Mouse (Mus musculus) fibroblast of lung, adult 2 months (primary cell): Measurements from ENCODE around the gene Mtfp1.

Experiments
- DNase-seq: peaks from one replicate; pipeline ENCODE4 v3.0.0-alpha.2; 2011; ENCODE audit warnings: low read depth

The Mtfp1 gene

GRCm38 (mm10) chr11:4080219-4080618 is 15.0 kb downstream of the Mtfp1 start:
- DNase-seq: no peak

- no peak for DNase-seq
These were observed 16.8 kb downstream of the Mtfp1 start for GRCm38 (mm10) chr11:4078267-4078933.

GRCm38 (mm10) chr11:4076633-4077032 is 18.6 kb downstream of the Mtfp1 start:
- DNase-seq: no peak

DNA sequence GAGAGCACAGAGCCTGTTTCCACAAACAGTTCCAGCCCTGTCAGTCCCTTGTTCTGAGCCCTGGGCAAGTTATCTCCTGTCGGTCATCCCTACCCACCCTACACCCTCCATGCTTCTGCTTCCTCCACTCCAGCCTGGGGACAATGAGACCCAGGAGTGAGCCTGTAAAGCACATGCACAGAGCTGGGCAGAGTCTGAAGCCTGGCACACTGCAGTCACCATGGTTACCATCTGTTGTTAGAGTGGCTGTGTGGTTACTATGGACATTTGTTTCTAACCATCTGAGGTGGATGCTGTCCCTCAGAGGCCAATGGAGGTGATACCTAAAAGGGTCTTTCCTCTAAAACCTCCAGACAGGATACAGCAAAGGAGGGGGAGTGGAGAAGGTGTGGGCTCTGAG is 25.6 kb downstream of the Mtfp1 start:
- no peak for DNase-seq

DNA sequence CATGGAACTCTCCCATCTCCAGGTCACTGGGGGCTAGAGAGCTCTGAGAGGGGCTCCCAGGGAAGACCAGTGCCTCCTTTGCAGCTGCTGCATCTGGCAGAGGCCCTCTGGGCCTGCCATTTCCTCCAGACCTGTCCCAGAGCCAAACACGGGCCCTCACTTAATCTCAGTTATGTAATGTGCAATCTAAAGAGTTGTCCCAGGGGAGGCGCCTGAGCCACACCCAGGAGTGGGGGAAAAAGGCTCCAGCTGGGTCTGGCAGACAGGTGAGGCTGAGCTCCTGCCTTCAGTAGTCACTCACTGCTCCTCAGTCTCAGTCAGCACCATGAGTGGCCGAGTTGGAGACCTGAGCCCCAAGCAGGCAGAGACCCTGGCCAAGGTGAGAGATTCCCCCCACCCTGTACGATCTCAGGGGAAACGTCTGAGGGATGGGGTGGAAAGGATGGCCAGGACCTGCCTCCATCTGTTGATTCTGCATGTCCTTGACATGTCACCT is 30.6 kb downstream of the Mtfp1 start, which contains the start of gene Sec14l3:
Gene Sec14l3 (plus strand): TSS at position 215 of the 496 bp plus-strand sequence.
- no peak for DNase-seq

DNA sequence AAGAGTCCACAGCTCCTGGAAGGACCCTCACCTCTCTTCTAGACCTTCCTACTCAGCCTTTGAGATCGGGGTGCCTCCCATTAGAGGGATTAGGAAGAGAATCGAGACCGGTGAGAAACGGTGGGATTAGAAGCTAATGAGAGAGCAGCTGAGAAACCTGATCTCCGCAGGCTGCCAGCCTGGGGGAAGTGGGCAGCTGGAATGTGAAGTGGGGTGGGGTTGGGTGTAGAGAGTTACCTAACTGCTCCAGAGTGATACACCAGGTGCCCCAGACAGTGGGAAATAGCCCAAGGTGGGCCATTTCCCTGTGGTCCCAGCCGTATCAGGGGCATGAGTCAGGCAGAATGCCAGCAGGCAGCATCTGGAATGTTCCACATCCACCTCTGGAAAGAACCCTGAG is 32.3 kb downstream of the Mtfp1 start:
- DNase-seq: no peak

DNA sequence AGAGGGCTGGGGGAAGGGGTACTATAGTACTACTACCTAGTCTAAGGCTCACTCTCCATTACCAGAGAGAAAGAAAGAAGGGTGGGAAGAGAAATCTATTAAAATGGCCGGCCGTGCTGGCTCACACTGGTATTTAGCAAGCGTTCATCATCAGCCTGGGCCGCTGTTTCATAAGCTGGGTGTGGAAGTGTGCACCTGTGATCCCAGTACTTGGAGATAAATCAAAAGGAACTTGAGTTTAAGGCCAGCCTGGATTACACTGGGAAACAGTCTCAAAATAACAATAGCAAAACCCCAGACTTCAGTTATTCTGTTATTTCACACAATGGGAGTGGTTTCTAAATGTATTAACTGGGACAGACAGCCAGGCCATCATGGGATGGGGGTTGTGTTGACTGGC is 32.7 kb downstream of the Mtfp1 start:
- no peak for DNase-seq

- no peak for DNase-seq
These were observed 34.2 kb downstream of the Mtfp1 start for GRCm38 (mm10) chr11:4060866-4061575.

GRCm38 (mm10) chr11:4053586-4053985 is 41.7 kb downstream of the Mtfp1 start:
- DNase-seq: peak; percentile 27

GRCm38 (mm10) chr11:4048438-4048837 is 46.8 kb downstream of the Mtfp1 start:
- no peak for DNase-seq

- DNase-seq: no peak
These were observed 47.5 kb downstream of the Mtfp1 start for GRCm38 (mm10) chr11:4047766-4048165.

GRCm38 (mm10) chr11:4046526-4046925 is 48.7 kb downstream of the Mtfp1 start:
- no peak for DNase-seq

DNA sequence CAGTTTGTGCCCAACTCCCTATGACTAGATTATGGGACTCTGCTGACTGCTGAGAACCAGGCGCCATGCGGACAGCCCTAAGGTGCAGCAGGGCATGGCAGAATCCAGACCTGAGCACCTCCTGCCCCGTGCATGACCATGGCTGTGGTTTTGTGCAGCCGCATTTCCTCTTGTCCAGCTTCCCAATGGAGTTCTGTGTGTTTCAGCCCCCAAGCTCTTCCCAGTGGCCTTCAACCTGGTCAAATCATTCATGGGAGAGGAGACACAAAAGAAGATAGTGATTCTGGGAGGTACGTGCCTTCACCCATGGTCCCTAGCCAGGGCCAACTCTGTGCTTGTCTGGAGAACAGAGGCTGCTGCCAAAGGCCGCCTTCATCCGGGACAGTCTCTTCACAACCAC is 52.2 kb downstream of the Mtfp1 start:
- no peak for DNase-seq
